Mouse (Mus musculus) limb, embryonic 14.5 days (tissue): Measurements from ENCODE around the gene Cldn34c1. TPM values are rescaled to one million over a fixed set of nuclear protein-coding genes. Genes with fewer than 3 reads are reported as not detected.
"Not testable (repeated sequence)": the region's sequence is repeated elsewhere in the genome, so short reads cannot be mapped to it uniquely, and the experiment has no call there.

Experiments used
- ATAC-seq: fragments of 200-750 bp; cut with Nextera tagmentation; 2 replicates; pipeline ENCODE4 v1.8.0; 2017; ENCODE audit warnings: low read depth, moderate number of reproducible peaks, moderate TSS enrichment; ENCODE audit not compliant: low FRiP score
- DNase-seq: peaks from one replicate; pipeline ENCODE4 v3.0.0-alpha.2; 2015; ENCODE audit warnings: low spot score
- H3K27ac ChIP-seq: fragments of 300-500 bp; sonication (generic); replicated peaks from 2 replicates; pipeline ENCODE4 v1.5.1; 2014; ENCODE audit warnings: low read depth, mild to moderate bottlenecking, low read length, moderate library complexity, mixed read lengths
- H3K27me3 ChIP-seq: fragments of 300-500 bp; sonication (generic); 2 replicates; pipeline ENCODE4 v1.6.1; 2014; ENCODE audit warnings: low read length, mixed read lengths; ENCODE audit not compliant: control insufficient read depth, insufficient read depth
- H3K36me3 ChIP-seq: fragments of 300-500 bp; sonication (generic); 2 replicates; pipeline ENCODE4 v1.6.1; 2014; ENCODE audit warnings: mild to moderate bottlenecking, low read length, moderate library complexity, mixed read lengths; ENCODE audit not compliant: control insufficient read depth, insufficient read depth
- H3K4me1 ChIP-seq: fragments of 300-500 bp; sonication (generic); 2 replicates; pipeline ENCODE4 v1.6.1; 2014; ENCODE audit warnings: antibody characterized with exemption, low read length, mixed read lengths; ENCODE audit not compliant: control insufficient read depth, insufficient read depth
- H3K4me2 ChIP-seq: fragments of 300-500 bp; sonication (generic); replicated peaks from 2 replicates; pipeline ENCODE4 v1.6.1; 2014; ENCODE audit warnings: low read depth, mild to moderate bottlenecking, low read length, moderate library complexity; ENCODE audit not compliant: severe bottlenecking
- H3K4me3 ChIP-seq: fragments of 300-500 bp; sonication (generic); replicated peaks from 2 replicates; pipeline ENCODE4 v1.5.1; 2014; ENCODE audit warnings: low read length
- H3K9ac ChIP-seq: fragments of 300-500 bp; sonication (generic); 2 replicates; pipeline ENCODE4 v1.6.1; 2014; ENCODE audit warnings: mild to moderate bottlenecking, low read depth, low read length, moderate library complexity; ENCODE audit not compliant: severe bottlenecking
- H3K9me3 ChIP-seq: fragments of 300-500 bp; sonication (generic); 2 replicates; pipeline ENCODE4 v1.6.1; 2016; ENCODE audit warnings: low read length; ENCODE audit not compliant: control insufficient read depth
- POLR2A ChIP-seq: fragments of 200-500 bp; IDR thresholded peaks from 2 replicates; pipeline ENCODE4 v1.8.0; 2012; ENCODE audit warnings: inconsistent platforms, mild to moderate bottlenecking, moderate library complexity, borderline replicate concordance; ENCODE audit not compliant: insufficient read depth, insufficient read length; ENCODE audit errors: extremely low read depth
- WGBS: fragments of 180-500 bp; shearing (Covaris S2); extraction: QIAGEN DNeasy Blood & Tissue Kit; methylation state at CpG from one replicate; pipeline ENCODE4 v1.1.7; 2014; 5-methylcytosine and 5-hydroxymethylcytosine counted together
- polyA plus RNA-seq, 2 experiments: library from polyadenylated mRNA; depleted of rRNA in 1 of 2; stranded (reverse) in 1 of 2; unstranded in 1 of 2; fragments of >200 nt; fragmentation: Nextera tagmentation in 1 of 2; extraction: Ambion mirVana in 1 of 2; gene quantifications; 2 replicates each; pipeline versions ENCODE4 v1.2.1 to v1.2.3; 2012 to 2014

Gene Cldn34c1
- 13.9 and 20.5 TPM in 2 replicates for polyA plus RNA-seq (2012; rRNA removed)
- polyA plus RNA-seq (2014; fragmentation: Nextera tagmentation; extraction: Ambion mirVana), result 16.0 and 17.6 TPM in 2 replicates

DNA sequence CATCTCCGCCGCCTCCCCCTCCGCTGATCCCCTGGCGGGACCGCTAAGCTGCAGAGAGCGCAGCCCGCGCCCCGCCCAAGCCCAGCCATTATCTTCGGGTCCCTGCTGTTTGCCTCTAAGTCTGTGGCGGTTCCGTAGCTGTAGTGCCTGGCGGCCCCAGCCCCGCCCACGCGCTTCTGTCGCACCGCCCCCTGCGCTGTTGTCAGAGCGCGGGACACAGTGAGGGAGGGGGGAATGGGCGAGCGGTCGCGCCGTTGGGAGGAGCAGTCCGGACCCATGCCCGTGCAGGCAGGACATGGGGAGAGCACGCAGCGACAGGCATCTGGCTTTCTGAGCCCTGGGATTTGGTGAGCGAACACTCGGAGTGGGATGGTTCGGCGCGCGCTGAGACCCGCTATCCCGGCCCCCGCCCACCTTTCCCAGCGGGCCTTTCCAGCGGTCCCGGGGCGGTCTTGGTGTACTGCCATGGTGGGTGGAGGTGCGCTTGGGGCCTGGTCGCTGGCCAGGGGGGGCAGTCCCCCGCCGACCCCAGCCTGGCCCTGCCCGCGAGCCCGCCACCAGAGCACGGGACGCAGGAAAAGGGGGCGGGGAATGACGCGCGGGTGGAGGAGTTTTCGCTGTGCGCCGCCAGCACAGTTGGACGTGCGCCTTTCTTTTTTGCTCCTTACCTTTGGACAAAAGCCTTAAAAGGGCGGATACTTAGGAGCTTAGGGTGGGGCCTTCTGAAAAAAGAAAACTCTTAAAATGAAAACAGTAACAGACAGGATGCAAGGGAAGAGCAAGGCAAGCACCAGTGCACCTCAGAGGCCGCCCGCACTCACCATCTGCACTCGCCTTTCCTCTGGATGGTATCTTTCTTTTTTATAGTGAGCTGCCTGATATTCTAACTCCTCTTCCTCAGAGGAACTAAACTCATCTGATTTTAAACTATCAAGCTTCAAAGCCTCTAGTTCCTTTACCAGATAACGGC lies at the start of gene Cldn34c1:
TSS of gene Cldn34c1 (plus strand) at position 205 of the 970 bp plus-strand sequence.
- no peaks in the 10 kb centered on the region for H3K27me3 ChIP-seq
- H3K9me3 ChIP-seq, result no peaks in the 10 kb centered on the region
- H3K36me3 ChIP-seq, result no peaks in the 10 kb centered on the region
- TF ChIP-seq POLR2A, result 0 out of 2 replicates have a peak, but pooled peaks have one; percentile 42
- H3K9ac ChIP-seq, result peak within 1 kb of the TSS; percentile 70
- 11% methylated on average over 31 of the region's 66 CpGs for WGBS
- DNase-seq (peak; percentile 80), ATAC-seq (peak; percentile 99)
- H3K4me2 ChIP-seq, result peak within 1 kb of the TSS; percentile 43
- H3K4me1 ChIP-seq, result no peaks in the 10 kb centered on the region
- H3K4me3 ChIP-seq, result peak within 1 kb of the TSS; percentile 50
- peak within 1 kb of the TSS; percentile 91 for H3K27ac ChIP-seq

DNA sequence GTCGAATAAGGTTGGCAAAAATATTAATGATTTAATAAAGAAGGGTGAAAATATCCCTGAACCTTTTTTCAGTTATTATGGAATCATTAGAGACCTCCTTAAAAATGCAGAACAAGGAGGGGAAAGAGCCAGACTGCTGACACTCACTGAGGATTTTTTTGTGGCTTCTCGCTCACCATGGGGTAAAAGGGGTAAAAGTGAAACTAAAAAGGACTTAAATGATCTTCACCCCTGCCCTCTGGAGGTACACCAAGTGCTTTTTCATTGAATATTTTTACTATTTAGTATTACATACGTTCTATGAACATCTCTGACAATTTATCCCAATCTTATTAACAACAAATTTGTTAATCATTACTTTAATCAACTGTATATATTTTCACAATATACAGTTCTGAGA lies 15.9 kb upstream of the Cldn34c1 start:
- TF ChIP-seq POLR2A, result no peak

DNA sequence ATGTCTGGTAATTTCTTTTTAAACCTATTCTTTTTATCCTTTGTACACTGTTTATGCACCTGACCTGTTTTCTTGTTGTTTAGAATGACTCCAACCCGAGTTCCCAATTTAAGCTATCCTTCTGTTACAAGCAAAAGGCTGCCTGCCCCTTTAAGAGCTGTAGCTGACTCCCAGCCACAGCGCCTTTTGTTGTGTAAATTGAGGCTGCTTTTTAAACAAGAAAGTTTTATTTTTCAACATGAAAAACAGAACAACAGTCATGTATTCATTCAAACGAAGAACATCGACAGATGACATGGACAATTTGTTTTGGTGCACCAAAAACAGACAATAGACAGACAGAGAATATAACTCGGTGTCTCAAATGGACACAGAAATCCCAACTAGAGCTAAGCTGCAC lies 489 bp upstream of the Cldn34c1 start:
- peak overlapping the region; percentile 70 for H3K9ac ChIP-seq
- H3K27me3 ChIP-seq, H3K4me1 ChIP-seq, DNase-seq, H3K36me3 ChIP-seq, ATAC-seq, H3K9me3 ChIP-seq: not testable (repeated sequence)
- peak overlapping the region; percentile 91 for H3K27ac ChIP-seq
- peak overlapping the region; percentile 50 for H3K4me3 ChIP-seq
- WGBS, result 21% methylated on average over 5 of the region's 5 CpGs
- peak overlapping the region; percentile 26 for H3K4me2 ChIP-seq

More for the DNA sequence above, 15.9 kb upstream of the Cldn34c1 start:
- H3K4me3 ChIP-seq, result no peak overlapping the region
- DNase-seq, result no peak
- H3K27me3 ChIP-seq, result no peaks in the 10 kb centered on the region
- no peak overlapping the region for H3K4me2 ChIP-seq
- no peak overlapping the region for H3K9ac ChIP-seq
- H3K9me3 ChIP-seq, result no peaks in the 10 kb centered on the region
- no peak for ATAC-seq
- no peaks in the 10 kb centered on the region for H3K36me3 ChIP-seq
- 76% methylated on average over 3 of the region's 3 CpGs for WGBS
- H3K27ac ChIP-seq, result no peak overlapping the region
- H3K4me1 ChIP-seq, result no peaks in the 10 kb centered on the region

DNA sequence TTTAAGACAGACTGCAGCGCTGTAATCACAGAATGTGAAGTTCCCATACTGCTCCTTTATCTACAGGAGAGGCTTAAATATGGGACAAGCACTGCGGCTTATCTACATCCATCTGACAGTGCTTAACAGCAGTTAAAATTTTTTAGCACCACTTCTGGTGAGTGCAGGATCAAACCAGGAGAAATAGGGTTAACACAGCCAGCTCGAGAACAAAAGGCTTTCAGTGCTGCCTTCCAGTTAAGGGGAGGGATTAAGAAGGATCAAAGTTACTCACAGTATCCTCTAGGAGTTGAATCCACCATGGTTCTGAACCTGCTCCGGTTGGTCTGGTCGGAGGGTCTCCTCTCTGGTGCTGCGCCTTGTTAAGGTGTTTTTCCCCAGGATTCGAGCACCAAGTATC lies 1.4 kb downstream of the Cldn34c1 start:
- not testable (repeated sequence) for ATAC-seq, H3K27ac ChIP-seq, H3K36me3 ChIP-seq, H3K9me3 ChIP-seq, H3K27me3 ChIP-seq, H3K4me1 ChIP-seq
- Histone ChIP-seq H3K4me2 (peak overlapping the region; percentile 43), H3K9ac (peak overlapping the region; percentile 70), H3K4me3 (peak overlapping the region; percentile 50)
- peak; percentile 18 for DNase-seq
- WGBS, result 20% methylated on average over 7 of the region's 7 CpGs

DNA sequence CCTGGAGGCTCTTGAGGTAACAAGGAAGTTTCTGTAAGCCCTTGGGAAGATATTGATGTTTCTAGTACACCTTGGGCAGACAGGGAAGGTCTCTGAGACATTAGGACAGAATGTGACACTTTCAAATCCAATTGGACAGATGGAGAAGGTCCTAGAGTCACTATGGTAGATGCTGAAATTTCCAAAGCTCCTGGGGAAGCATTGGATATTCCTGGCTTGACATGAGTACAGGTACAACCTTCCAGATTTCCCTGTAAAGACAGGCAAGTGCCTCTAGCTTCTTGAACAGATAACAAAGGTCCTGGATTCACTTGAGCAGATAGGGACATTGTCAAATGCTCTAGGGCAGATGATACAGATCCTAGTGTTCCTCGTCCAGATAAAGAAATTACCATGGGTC lies 119.1 kb downstream of the Cldn34c1 start, which contains the start of gene Srsx:
TSS of gene Srsx (minus strand) at position 101 of the 400 bp plus-strand sequence.
- WGBS, result no CpG with 5 or more reads among the region's 1 CpGs

More for the DNA sequence above, 119.1 kb downstream of the Cldn34c1 start, which contains the start of gene Srsx:
- H3K9me3 ChIP-seq, H3K4me2 ChIP-seq, H3K27ac ChIP-seq, H3K4me3 ChIP-seq, H3K27me3 ChIP-seq, DNase-seq, H3K9ac ChIP-seq, H3K4me1 ChIP-seq, ATAC-seq, H3K36me3 ChIP-seq: not testable (repeated sequence)

Other genes with a start within 250 kb of the Cldn34c1 start
- not detected in 2 replicates for gene Gm17521, start 73.8 kb upstream of the Cldn34c1 start, polyA plus RNA-seq (2012; rRNA removed)
- gene Gm17521, start 73.8 kb upstream of the Cldn34c1 start, polyA plus RNA-seq (2014; fragmentation: Nextera tagmentation; extraction: Ambion mirVana), result not detected in 2 replicates
- not detected in 2 replicates for gene Srsx, start 119.0 kb downstream of the Cldn34c1 start, polyA plus RNA-seq (2012; rRNA removed)
- gene Srsx, start 119.0 kb downstream of the Cldn34c1 start, polyA plus RNA-seq (2014; fragmentation: Nextera tagmentation; extraction: Ambion mirVana), result not detected in 2 replicates
- gene Gm17577, start 143.4 kb downstream of the Cldn34c1 start, polyA plus RNA-seq (2012; rRNA removed), result not detected in 2 replicates
- not detected in 2 replicates for gene Gm17577, start 143.4 kb downstream of the Cldn34c1 start, polyA plus RNA-seq (2014; fragmentation: Nextera tagmentation; extraction: Ambion mirVana)